Mouse (Mus musculus): ENCODE results near the gene Capza2.

Capza2 gene

DNA sequence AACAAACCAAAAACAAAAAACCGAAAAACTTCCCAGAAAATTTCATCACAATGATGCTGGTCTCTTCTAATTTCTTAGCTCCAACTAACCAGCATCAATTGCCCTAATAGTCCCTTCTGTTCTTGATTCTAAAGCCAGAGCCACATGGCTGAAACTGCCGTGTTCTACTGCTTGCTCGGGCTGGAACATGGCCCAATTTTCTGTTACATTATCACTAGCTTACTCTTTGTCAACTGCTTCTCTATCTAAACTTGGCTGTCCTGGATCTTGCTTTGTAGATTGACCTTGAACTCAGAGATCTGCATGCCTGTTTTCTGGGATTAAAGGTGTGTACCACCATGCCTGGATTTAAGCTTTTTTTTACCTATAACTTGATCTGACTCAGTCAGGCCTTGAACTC is 69.9 kb downstream of the Capza2 start:
- DNase-seq (ENCODE audit: low spot score in 2 of 2) = no peak

Data from right cerebral cortex, postnatal 10 days (tissue).